Mouse (Mus musculus) spleen, postnatal 14 days (tissue): ENCODE data around the gene Gm28230.

ENCODE experiments used
- DNase-seq, 2 experiments: peaks; one replicate each; pipeline ENCODE4 v3.0.0; 2021 to 2022; ENCODE audit warnings: low spot score in 2 of 2

Gene Gm28230

GRCm38 (mm10) chr2:74726551-74726950 is at the start of gene Gm28230:
TSS of gene Gm28230 (plus strand) at chr2:74726728.
- DNase-seq: no peak

DNA sequence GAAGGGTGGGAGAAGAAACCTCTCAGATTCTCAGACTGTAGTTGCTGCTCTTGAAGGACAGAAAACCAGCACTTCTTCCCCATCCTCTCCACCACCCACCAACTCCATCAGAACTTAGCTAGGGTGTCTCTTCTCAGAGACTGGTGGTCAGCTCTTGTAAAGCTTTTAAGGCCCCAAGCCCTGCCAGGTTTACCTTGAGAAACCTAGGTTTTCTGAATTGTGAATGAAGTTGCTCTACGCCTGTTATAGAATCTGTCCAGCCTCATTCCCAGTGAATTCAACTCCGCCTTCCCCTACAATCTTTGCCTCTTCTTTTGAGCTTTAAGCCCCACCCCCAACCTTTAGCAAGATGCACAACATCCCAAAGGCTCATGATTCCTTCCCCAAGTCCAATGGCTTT is 49.4 kb upstream of the Gm28230 start:
- DNase-seq: no peak

- DNase-seq: no peak
These were observed 47.5 kb upstream of the Gm28230 start, which contains the start of gene Hoxd11 for GRCm38 (mm10) chr2:74678891-74679595. TSS of gene Hoxd11 (plus strand) at chr2:74679557.

- no peak for DNase-seq
These were observed 46.9 kb upstream of the Gm28230 start for GRCm38 (mm10) chr2:74679596-74679971.

DNA sequence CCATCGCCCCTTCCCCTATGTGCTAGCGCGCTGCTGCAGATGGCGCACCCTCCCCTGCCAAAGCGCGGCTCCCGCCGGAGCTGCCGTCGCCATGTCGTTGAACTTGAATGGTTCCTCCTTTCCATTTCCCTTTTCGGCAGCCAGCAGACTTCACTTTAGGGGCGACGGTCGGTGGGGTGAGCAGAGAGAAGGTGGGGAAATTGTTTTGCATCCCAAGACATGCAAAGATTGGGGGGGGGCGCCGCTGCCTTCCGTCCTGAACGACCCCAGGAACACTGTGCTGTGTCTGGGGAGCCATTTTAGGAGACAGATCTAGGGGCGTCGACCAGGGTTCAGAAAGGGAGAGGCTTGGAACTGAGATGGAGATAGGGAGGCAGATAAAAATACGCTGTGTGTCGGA is 46.5 kb upstream of the Gm28230 start:
- no peak for DNase-seq

DNA sequence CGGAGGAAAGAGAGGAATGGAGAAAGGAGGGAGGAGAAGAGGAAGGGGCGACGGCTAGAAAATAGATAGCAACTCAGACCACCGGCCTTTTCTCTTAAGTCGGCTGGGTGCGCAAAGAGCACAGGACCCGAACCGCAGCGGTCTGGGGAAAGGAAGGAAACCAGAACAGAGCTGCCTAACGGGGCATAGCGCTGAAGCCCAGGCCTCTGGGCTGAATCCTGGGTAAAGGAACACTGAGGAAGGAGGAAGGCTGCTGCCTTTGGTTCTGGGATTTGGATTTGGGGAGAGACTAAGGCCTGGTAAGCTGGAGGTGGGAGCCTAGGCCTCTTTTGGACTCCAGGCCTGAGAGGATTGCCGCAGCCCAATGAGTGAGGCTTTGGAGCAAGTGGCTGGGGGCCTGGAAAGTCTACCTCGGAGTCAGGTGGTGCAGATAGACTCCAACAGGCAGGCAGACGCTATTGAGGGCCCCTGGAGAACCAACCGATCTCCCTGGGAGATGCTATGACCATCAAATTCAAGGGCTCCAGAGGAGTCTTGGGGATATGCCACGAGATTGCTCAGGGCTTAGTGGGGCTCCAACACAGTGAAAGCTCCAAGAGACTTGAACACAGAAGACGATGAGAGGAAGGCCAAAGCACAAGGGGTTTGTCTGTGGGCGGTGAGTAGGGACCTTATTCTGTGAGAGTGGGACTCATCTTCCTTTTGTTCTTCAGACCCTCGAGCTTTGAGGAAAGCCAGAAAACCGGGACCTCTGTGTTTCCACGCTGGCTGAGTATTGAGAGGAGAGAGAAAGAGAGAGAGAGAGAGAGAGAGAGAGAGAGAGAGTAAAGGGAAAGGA is 45.7 kb upstream of the Gm28230 start:
- DNase-seq: no peak

GRCm38 (mm10) chr2:74681594-74682531 is 44.7 kb upstream of the Gm28230 start:
- DNase-seq: no peak

DNA sequence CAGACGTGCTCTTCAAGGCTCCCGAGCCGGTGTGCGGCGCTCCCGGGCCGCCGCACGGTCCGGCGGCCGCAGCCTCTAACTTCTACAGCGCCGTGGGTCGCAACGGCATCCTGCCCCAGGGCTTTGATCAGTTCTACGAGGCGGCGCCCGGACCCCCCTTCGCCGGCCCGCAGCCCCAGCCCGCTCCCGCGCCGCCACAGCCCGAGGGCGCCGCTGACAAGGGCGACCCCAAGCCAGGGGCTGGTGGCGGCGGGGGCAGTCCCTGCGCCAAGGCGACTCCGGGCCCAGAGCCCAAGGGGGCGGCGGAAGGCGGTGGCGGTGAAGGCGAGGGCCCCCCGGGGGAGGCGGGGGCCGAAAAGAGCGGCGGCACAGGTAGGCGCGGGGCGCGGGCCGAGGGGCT is 43.7 kb upstream of the Gm28230 start:
- no peak for DNase-seq

GRCm38 (mm10) chr2:74683471-74683951 is 43.0 kb upstream of the Gm28230 start:
- DNase-seq: no peak

DNA sequence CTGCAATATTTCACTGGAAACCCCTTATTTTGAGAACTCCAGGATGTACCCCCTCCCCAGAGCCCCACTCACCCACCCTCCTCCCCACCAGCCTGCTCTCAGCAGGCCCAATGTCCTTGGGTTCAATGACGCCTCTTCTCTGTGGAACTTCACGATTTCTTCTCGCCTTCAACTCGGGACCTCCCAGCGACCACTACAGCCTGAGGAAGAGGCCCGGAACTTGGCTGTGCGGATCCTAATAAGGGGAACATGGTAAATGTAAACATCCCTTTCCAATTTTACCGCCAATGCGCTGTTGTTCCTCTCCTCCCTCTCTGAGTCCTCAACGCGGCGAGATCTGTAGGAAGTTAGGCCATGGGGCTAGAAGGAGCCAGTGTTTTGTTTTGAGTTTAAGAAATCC is 42.4 kb upstream of the Gm28230 start:
- no peak for DNase-seq

- DNase-seq: no peak
These were observed 41.4 kb upstream of the Gm28230 start for GRCm38 (mm10) chr2:74685059-74685603.

DNA sequence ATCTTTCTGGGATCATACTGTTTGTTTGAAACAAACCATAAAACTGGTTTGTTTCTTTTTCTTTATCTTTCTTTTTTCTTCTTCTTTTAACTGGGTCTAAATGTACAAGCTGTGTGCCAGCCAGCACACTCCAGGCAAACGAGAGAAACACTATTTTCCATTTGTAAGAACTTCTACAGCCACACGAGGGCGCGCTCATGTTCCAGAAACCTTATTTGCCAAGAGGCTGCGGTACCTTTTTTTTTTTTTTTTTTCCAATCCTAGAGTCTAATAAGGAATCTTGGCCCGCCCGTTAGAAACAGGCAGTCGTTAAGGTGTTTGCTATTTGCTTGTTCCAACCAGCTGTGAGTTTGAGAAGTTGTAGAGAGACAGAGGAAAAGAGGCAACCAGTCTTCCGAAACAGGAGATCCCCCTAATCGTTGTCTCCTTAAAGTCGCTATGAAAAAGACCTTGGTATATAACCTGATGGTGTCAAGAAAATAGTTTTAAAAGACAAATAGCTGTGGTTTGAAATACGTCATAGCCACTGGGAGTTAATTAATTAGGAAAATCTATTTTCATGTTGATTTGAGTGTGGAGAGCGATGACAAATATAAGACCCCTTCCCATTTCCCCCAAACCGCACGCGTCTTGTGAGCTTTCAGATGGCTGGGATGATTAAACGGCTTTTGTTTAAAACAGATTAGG is 40.1 kb upstream of the Gm28230 start:
- no peak for DNase-seq

DNA sequence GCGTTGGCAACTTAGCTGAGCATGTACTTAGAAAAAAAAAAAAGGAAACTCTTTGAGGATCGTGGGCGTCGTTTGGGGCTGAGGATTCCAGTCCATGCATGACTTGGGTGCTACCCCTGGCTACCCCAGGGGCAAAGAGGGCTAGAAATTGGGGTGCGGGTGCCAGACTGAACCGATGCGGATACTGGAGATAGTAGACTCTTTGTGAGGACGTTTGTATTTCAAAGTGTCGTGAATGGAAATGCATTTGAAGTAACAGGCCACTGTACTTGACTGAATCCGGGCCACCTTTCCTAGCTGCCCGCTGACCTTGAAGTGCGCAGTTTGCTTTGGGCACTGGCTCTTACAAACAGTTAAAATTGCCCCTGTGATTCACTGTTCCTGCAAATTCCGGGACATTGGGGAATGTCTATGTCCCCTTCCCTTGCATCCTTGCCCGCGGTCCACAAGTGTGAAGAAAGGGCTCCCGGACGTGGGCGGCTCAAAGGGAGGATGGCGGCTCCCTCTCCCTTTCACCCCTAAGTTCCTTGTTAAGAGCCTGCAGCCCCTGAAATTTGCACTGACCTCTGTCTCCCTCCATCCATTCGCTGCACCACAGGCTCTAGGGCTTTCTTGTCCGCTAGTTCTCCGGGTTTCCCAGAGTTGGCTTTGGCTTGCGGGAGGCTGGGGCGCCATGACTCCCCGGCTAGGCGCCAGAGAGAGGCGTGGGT is 39.4 kb upstream of the Gm28230 start:
- no peak for DNase-seq

GRCm38 (mm10) chr2:74687698-74688555 is 38.6 kb upstream of the Gm28230 start:
- no peak for DNase-seq

- DNase-seq: no peak
These were observed 37.5 kb upstream of the Gm28230 start for GRCm38 (mm10) chr2:74688795-74689573.

DNA sequence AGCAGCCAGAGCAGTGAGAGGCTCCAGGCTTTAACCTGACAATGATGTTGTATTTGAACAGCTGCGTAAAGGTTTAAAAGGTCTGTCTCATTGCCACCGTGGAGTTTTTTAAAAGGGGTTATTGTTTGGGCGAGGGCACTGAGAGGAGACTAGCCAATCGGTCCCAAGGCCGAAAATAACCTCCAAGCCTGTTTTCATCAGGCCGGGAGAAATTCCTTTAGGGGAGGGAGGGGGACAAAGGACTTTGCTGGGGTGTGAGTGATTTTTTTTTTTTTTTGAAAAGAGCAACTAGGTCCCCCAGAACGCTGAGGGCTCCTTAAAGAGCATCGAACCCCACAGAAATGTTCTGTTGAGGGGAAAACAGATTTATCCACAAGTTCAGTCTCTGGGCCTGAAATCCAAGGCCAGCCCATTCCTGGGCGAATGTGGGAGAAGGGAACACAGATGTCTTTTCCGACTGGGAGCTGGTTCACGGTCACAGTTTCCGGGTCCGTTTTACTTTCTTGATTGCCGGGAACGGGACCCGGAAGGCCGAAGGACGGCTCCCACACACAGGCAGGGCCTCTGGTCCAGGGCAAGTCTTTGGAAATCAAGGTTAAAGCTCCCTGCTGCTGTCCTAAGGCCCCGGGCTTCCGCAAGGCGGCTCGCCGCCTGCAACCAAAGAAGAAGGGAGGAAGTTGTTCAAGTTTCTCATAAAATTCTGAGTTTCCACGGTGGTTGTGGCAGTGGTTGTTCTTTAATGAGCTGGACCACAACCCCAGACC is 36.8 kb upstream of the Gm28230 start:
- no peak for DNase-seq

- DNase-seq: no peak
These were observed 36.2 kb upstream of the Gm28230 start for GRCm38 (mm10) chr2:74690338-74690716.
